Mouse (Mus musculus): ENCODE results near the gene Gprin2.

Gene Gprin2

GRCm38 (mm10) chr14:34201231-34202035 is at the start of gene Gprin2:
Gene Gprin2, minus strand, starts transcription at chr14:34201653.
- in situ Hi-C loops (cut with MboI, MseI) = no loop called here

GRCm38 (mm10) chr14:34240676-34241075 is 39.2 kb upstream of the Gprin2 start:
- in situ Hi-C loops (cut with MboI, MseI) = no loop called here

- in situ Hi-C loops (cut with MboI, MseI) = no loop called here
These were observed 38.8 kb upstream of the Gprin2 start for GRCm38 (mm10) chr14:34240263-34240662.

DNA sequence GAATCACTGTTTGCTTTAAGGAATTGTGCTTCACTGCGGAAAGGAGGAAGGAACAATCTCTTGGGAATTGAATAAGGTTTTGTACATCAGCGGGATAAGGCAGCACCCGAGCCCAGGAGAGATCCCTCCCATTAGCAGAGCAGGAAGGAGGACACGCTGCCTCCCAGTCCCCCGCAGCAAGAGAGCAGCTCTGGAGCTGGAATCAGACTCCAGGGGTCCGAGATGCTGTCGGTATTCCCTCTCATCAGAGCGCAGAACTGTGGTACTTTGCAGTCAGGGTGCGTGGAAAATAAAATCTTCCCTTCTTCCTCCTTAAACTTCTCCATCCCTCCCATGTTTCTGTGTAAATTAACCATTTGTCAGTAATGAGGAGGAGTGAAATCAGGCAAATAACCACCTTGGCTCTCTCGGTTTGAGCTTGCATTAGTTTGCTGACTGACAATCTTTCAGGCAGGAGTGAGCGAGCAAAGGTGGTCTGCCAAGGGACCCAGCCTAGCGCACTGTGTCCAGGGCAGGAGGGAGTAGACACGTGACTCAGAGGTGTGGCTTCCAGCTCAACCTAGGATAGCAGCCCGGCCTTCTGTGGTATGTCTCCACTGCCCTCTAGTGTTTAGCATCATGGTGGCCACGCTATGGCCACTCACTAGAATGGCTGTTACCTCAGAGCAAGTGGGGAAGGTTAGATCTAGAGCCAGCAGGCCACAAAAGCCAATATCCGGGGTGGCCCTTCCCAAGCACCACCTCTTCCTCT is 33.4 kb upstream of the Gprin2 start:
- in situ Hi-C loops (cut with MboI, MseI) = no loop called here

DNA sequence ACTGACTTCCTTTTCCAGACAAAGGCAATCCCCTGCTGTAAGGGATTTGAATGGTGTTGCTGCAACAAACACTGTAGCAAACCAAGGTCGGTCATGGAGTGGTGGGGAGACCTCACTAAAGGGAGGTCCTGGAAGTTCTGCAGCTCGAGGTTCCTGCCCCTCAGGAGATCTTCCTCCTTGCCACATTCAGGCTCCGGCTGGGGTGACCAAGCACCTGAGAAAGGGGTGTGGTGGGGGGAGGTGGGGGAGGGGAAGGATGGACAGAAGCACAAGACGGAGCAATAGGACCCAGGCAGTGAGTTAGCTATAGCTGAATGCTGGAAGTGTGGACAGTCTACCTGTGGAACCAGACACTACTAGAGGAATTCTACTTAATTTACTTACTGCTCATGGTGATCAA is 32.4 kb upstream of the Gprin2 start:
- in situ Hi-C loops (cut with MboI, MseI) = no loop called here

DNA sequence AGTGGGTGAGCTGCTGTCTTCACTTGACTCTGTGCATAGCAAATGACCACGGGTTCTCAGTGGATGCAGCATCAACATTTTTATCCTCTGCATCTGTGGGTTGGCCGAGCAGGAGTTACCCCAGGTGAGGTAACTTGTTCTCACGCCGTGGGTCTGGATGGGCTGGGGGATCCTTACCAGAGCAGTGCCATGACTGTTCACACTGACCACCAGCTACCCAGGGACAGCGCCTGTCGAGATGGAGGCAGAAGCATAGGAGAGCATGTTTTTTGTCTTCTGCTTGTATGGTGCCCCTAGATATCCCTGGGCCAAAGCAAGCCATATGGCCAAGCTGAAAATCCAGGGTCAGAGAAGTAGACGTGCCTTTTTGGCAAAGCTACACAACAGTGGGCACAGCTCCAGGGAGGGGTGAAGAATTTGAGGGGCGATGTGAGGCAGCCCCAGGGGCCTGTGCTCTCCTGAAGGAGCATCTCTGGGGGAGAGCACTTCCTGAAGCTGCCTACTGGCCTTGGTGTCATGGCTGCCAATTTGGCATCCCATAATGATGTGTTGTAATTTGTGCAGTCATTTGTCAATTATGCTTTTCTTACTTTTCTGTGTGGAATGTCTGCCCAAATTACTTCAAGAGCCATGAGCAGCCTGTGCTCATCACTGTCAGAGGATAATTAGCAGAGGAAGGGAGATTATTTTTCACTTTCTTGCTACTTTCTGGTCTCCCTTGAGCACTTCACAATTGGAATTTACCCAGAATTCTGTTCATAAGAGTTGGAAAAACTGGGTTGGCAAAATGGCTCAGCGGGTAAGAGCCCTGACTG is 31.6 kb upstream of the Gprin2 start:
- in situ Hi-C loops (cut with MboI, MseI) = no loop called here

- in situ Hi-C loops (cut with MboI, MseI) = no loop called here
These were observed 30.9 kb upstream of the Gprin2 start for GRCm38 (mm10) chr14:34232340-34232739.

- in situ Hi-C loops (cut with MboI, MseI) = no loop called here
These were observed 27.5 kb upstream of the Gprin2 start for GRCm38 (mm10) chr14:34228830-34229506.

DNA sequence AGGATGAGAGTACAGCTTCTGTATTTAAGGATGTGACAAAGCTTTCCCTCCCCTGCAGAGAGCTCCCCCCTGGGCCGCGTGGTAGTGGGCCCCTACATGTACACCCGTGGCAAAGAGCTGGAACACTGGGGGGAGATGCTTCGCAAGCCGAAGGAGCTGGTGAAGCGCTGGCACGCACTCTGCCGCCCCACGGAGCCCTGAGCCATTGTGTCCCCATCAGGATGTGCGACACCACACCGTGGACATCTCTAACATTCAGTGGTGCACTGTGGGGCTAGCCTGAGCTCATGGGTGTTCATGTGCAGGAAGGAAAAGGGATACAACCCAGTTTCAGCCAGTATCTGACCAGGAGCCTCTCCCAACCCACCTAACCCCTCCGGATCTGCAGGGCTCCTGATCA is 26.5 kb upstream of the Gprin2 start:
- in situ Hi-C loops (cut with MboI, MseI) = no loop called here

- in situ Hi-C loops (cut with MboI, MseI) = no loop called here
These were observed 25.1 kb upstream of the Gprin2 start for GRCm38 (mm10) chr14:34226566-34226965.

DNA sequence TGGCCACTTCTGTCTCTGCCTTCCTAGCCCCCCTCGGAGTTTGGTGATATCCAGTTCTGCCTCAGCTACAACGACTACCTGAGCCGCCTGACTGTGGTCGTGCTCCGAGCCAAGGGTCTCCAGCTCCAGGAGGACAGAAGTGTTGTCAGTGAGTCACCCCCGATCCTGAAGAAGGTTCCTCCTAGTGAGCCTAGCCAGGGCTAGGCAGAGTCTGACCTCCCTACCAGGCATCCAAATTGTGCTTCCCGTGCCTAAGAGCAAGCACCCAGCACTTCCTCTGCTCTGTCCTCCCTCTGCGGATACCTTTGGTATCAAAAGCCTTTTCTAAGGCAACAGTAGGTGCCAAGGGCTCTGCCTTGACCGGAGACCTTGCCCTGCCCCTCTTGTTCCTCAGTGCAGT is 24.5 kb upstream of the Gprin2 start:
- in situ Hi-C loops (cut with MboI, MseI) = no loop called here

DNA sequence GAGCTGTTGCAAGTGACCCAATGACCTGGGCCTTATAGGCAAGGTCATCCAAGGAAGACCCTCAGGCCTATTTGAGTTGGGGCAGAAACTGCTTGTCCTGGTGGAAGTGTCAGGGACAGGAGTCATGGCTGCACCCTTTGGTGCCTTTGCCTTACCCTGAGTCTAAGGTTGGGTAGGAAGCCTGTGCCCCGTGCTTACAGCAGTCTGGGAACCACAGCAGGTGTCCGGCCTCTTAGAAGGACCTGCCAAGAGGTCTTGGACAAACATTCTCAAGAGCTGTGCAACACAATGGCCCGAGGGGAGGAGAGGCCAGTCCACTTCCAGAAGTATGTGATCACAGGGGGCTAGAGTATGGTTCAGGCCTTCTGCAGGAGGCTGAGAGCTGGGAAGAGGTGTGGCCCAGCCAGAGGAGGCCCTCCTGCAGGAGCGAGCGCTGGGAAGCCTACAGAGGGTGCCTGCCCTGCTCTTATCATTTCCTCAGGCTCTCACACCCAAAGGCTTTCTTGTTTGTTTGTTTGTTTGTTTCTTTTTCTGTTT is 22.0 kb upstream of the Gprin2 start:
- in situ Hi-C loops (cut with MboI, MseI) = no loop called here

DNA sequence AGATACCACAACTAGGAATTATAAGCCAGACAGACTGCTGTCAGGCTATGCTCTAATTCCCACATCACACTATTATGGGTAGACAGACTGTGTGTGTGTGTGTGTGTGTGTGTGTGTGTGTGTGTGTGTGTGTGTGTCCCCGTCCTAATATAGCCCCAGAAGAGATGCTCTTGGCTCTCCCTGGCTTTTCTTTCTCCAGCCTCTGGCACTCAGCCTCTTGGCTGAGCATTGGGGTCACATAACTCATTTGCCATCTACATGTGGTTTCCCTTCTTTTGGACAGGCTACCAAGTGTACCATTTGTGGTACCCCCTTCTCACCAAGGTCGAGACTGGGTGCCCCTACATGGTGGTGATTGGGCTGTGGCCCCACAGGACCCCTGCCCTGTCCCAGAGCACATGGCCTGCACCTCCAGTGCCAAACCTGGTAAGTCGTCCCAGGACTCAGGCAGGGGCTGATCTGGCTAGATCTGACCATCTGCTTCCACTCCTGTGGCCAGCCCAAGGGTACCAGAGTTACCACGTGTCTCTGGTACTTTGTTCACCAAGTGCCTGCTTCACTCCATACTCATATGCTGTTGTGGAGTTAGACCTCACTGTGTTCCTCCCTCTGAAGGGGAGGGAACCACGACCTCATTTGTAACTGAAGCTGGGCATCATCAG is 20.1 kb upstream of the Gprin2 start:
- in situ Hi-C loops (cut with MboI, MseI) = no loop called here

GRCm38 (mm10) chr14:34220426-34220825 is 19.0 kb upstream of the Gprin2 start:
- in situ Hi-C loops (cut with MboI, MseI) = no loop called here

DNA sequence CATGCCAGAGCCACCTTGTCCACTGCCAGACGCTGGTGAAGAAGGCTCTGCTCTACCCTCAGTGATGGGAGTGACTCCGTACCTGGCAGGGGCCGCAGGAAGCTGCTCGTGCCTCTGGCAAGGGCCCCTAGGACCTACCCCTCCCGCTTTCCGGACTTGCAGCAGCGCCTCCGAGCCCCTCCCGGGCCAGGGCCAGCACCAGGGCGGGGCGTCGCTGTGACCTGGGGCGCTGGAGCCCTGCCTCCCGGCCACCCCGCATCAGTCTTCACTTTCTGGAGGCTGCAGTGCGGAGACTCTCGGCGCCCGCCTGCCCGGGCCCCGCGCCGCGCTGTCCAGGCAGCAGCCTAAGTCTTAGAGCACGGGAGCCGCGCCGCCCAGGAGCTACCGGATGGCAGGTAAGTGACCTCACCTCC is 18.3 kb upstream of the Gprin2 start:
- in situ Hi-C loops (cut with MboI, MseI) = no loop called here

DNA sequence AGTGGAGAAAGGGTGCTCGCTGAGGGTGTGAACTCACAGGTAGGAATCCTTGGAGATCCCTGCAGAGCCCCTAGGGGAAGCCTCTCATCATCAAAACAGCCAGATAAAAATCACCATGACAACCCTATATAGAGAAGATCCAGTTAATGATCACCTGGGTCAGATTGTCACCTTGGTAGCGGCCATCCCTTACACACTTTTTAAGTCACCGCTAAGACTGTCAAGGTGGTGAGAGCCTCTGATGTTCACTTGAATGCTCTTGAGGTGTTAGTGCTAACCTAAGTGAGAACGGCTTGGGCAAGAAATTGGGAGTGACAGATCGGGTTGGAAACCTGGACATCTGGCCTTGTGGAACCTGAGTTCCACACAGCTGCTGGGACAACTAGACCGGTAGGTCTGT is 17.8 kb upstream of the Gprin2 start, which contains the start of gene Syt15:
TSS of gene Syt15 (plus strand) at position 301 of the 400 bp plus-strand sequence.
- in situ Hi-C loops (cut with MboI, MseI) = no loop called here

DNA sequence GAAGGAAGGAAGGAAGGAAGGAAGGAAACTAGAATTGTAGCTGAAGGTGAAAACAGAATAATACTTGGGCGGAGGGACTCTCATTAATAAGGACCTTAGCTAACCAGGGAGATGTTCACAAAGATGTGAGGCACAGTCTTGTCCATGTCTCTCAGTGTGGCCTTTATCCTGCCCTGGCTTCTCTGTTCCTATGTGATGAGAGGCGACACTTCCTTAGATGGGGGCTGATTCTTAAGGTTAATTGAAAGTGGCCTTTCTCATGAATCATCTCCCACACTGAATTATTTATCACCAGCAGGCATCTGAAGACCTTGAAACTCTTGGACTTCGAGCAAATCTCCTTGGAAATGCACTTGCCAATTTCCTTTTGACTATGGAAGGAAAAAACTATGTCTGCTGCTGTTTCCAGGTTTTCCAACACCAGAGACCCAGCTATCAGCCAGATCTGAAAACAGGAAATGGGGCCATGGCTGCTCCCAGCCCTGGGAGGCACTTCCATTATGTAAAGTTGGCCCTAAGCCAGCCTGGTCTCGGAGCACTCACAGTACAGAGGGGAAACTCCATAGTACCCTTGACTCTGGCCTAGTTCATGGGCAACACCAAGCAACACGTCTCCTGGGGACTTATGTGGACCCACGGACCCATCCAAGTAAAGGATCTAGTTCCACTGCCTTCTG is 14.1 kb upstream of the Gprin2 start:
- in situ Hi-C loops (cut with MboI, MseI) = no loop called here

DNA sequence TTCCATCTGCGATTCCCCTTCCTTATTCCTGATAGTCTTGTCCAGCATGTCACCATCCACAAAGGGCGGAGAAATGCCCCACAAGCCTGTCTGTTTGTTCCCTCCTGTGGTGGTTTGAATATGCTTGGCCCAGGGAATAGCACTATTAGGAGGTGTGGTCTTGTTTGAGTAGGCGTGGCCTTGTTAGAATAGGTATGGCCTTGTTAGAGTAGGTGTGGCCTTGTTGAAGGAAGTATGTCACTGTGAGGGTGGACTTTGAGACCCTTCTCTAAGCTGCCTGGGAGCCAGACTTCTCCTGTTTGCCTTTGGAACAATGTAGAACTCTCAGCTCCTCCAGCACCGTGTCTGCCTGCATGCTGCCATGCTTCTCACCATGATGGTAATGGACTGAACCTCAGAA is 8.5 kb upstream of the Gprin2 start:
- in situ Hi-C loops (cut with MboI, MseI) = no loop called here

DNA sequence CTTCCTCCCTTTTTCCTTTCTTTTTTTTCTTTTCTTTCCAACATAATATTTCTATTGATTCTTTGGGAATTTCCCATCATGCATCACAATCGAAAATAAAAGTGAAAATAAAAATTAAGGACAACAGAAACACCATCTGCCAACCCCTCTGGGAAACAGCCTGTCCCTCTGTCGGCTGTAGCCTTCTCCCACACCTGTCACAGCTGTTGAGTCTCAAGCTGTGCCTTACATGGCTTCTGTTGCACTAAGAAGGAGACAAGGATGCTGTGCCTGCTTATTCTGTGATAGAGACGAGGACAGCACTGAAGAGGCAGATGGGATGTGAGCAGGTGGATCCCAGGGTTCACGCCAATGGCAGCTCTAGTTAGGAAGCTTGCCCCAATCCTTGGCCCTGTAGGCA is 7.6 kb upstream of the Gprin2 start:
- in situ Hi-C loops (cut with MboI, MseI) = no loop called here

- in situ Hi-C loops (cut with MboI, MseI) = no loop called here
These were observed 7.2 kb upstream of the Gprin2 start for GRCm38 (mm10) chr14:34208651-34209050.
